ENCODE assay signal across 27 mouse cellular contexts in the genomic region with DNA sequence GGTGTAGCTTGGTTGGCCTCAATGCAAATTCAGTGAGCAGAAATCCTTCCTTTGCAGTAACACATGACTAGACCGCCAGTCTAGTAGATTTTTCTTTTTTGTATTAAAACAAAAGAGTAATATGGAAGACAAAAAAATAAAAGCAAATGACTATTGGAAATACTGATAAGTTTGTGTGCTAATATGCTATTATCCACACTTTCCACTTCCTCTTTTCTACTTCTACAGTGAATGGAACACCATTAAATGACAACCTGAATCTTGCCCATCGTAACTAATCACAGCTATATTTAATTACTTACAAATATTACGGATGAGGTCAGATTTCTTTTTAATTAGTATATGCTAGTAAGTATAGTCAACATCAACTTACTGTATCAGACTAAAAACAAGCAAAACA. TPM values are rescaled to one million over a fixed set of nuclear protein-coding genes. Genes with fewer than 3 reads are reported as not detected.
DNase-seq lines count a peak whose midpoint lies in the region; ATAC-seq and TF ChIP-seq lines count a peak whose summit lies in the region.
"Had no signal": no experiment of that assay in that cellular context is flagged by ENCODE, and none has a peak within 500 bp of the region (broad histone marks: within the 10 kb centered on the region; RNA-seq: fewer than 3 reads in every experiment).

No protein-coding gene starts in this region.

- DNase-seq in 416B (ENCODE audit: low read depth) (peak; percentile 37), CH12.LX (ENCODE audit: extremely low read depth) (no peak), liver (no peak)
- no peak for DNase-seq in thymus, postnatal 14 days
- DNase-seq in heart, adult 9 months (ENCODE audit: low spot score in 2 of 2) = no peak
- DNase-seq: adrenal gland, adult 8-10 months; adrenal gland, postnatal 25 days; cerebellum, adult 11-12 months; cerebellum, adult 8-10 months; cerebellum, postnatal 10 days; cerebellum, postnatal 36 days; forebrain, postnatal 0 days; gastrocnemius, postnatal 10 days; heart, adult 18-20 months; heart, postnatal 14 days; heart, postnatal 4 days had no signal

- ATAC-seq in megakaryocyte, adult 5-6 weeks (ENCODE audit: poor library complexity, severe bottlenecking) = peak; percentile 49; the same call in 1 of the 2 replicates
- ATAC-seq: forebrain, embryonic 14.5 days; forebrain, postnatal 0 days; hindbrain, postnatal 0 days; inflammation-experienced regulatory T-cells, adult 6 months; intestine, embryonic 16.5 days had no signal

- H3K79me2 ChIP-seq in CH12.LX (replicated peaks; ENCODE audit: control insufficient read depth, extremely low read depth, insufficient read depth, poor library complexity, severe bottlenecking) = no peaks in the 10 kb centered on the region

- peaks cover 0 to 26% of the 10 kb centered on the region in 2 experiments; a peak in 2 of 4 replicates for H3K4me1 ChIP-seq in CH12.LX (ENCODE audit: control insufficient read depth in 1 of 2, insufficient read depth in 2 of 2)
- H3K4me1 ChIP-seq: embryonic facial prominence, embryonic 12.5 days; embryonic facial prominence, embryonic 15.5 days; heart, embryonic 10.5 days had no signal

- H3K27me3 ChIP-seq in CH12.LX (replicated peaks) = no peaks in the 10 kb centered on the region
- H3K27me3 ChIP-seq: embryonic facial prominence, embryonic 12.5 days; embryonic facial prominence, embryonic 15.5 days; heart, embryonic 13.5 days had no signal

- no peak overlapping the region for H3K4me2 ChIP-seq in CH12.LX (ENCODE audit: insufficient read depth, low read depth, poor library complexity, severe bottlenecking)
- H3K4me2 ChIP-seq: embryonic facial prominence, embryonic 12.5 days; embryonic facial prominence, embryonic 15.5 days; heart, embryonic 13.5 days; hindbrain, embryonic 14.5 days had no signal

- peak; percentile 53; the same call in 1 of the 2 replicates for TF ChIP-seq EP300 in CH12.LX (IDR thresholded peaks at IDR 0.05; ENCODE audit: low read length)

- TF ChIP-seq RAD21 in CH12.LX (IDR thresholded peaks at IDR 0.05; ENCODE audit: low read depth, low read length) = no peak

- in situ Hi-C loops in CH12.LX (cut with MboI; ENCODE audit: low pct_ligation_motif_present, low pct_unique_long_range_greater_than_20kb, low sequenced_read_pairs) = no loop called here

- H3K27ac ChIP-seq in CH12.LX (ENCODE audit: insufficient read depth, low read depth) = no peak overlapping the region
- H3K27ac ChIP-seq: embryonic facial prominence, embryonic 12.5 days; embryonic facial prominence, embryonic 15.5 days; heart, embryonic 10.5 days; heart, embryonic 13.5 days; hindbrain, embryonic 14.5 days; hindbrain, postnatal 0 days had no signal

- H3K4me3 ChIP-seq in CH12.LX (replicated peaks in 1 of 3; ENCODE audit: low read depth in 2 of 3, low read length in 2 of 3, poor library complexity in 1 of 3) = no peak overlapping the region
- H3K4me3 ChIP-seq: embryonic facial prominence, embryonic 12.5 days; embryonic facial prominence, embryonic 15.5 days; heart, embryonic 10.5 days; heart, embryonic 13.5 days had no signal

- dilution Hi-C loops in CH12.LX (cut with MboI; ENCODE audit: extremely low pct_ligation_motif_present, extremely low pct_unique_long_range_greater_than_20kb, low sequenced_read_pairs) = no loop called here

- peaks cover 0 to 8% of the 10 kb centered on the region in 2 experiments for H3K36me3 ChIP-seq in CH12.LX (replicated peaks in 1 of 2; ENCODE audit: control insufficient read depth in 1 of 2, insufficient read depth in 1 of 2, low read length in 1 of 2)
- H3K36me3 ChIP-seq: embryonic facial prominence, embryonic 12.5 days; embryonic facial prominence, embryonic 15.5 days; heart, embryonic 10.5 days; heart, embryonic 13.5 days had no signal

- TF ChIP-seq POLR2A in CH12.LX (IDR thresholded peaks at IDR 0.05; ENCODE audit: low read depth, low read length) = no peak

- peaks cover 2% of the 10 kb centered on the region for H3K9me3 ChIP-seq in CH12.LX (replicated peaks; ENCODE audit: low read length)
- H3K9me3 ChIP-seq: embryonic facial prominence, embryonic 12.5 days; embryonic facial prominence, embryonic 15.5 days; G1E; heart, embryonic 10.5 days; heart, embryonic 13.5 days had no signal

- no peak for TF ChIP-seq CTCF in CH12.LX (conservative IDR thresholded peaks at IDR 0.05 in 1 of 2, IDR thresholded peaks at IDR 0.05 in 1 of 2; ENCODE audit: low read depth in 2 of 2, low read length in 2 of 2)

- no peak overlapping the region for H3K9ac ChIP-seq in CH12.LX (ENCODE audit: insufficient read depth, low read depth)
- H3K9ac ChIP-seq: embryonic facial prominence, embryonic 12.5 days; embryonic facial prominence, embryonic 15.5 days; forebrain, postnatal 0 days; heart, embryonic 13.5 days; hindbrain, embryonic 14.5 days had no signal

TF ChIP-seq in CH12.LX, 34 proteins besides CTCF, POLR2A, EP300 and RAD21:
- no peak for TF ChIP-seq TCF12 (IDR thresholded peaks at IDR 0.05; ENCODE audit: low read depth, low read length)
- TF ChIP-seq BHLHE40 (IDR thresholded peaks at IDR 0.05; ENCODE audit: low read depth, low read length) = no peak
- TF ChIP-seq CHD2 (IDR thresholded peaks at IDR 0.05; ENCODE audit: low read length) = no peak
- no peak for TF ChIP-seq MYC (IDR thresholded peaks at IDR 0.05; ENCODE audit: low read depth, low read length)
- no peak for TF ChIP-seq IRF4 (IDR thresholded peaks at IDR 0.05; ENCODE audit: low read depth, low read length)
- no peak for TF ChIP-seq MEF2A (IDR thresholded peaks at IDR 0.05; ENCODE audit: borderline replicate concordance, low read depth, low read length)
- TF ChIP-seq JUND (conservative IDR thresholded peaks at IDR 0.05; ENCODE audit: low read depth, low read length) = 0 out of 2 replicates have a peak, but pooled peaks have one; percentile 10
- TF ChIP-seq JUN (IDR thresholded peaks at IDR 0.05; ENCODE audit: insufficient read depth, low read depth, low read length) = peak; percentile 15; the same call in 1 of the 2 replicates

RNA-seq across cellular contexts. Expression of a gene that starts 22.7 kb away (rescaled TPM):
- total RNA-seq in CH12.LX (2012; rRNA removed) (6.6 and 12.4 TPM in 2 replicates), CH12.LX (2014; rRNA removed) (11.1 and 15.6 TPM in 2 replicates)
- polyA plus RNA-seq in CH12.LX (2012; ENCODE audit: insufficient read length, low read depth) = 9.1 and 10.0 TPM in 2 replicates
- 25.5 and 30.7 TPM in 2 replicates for total RNA-seq in megakaryocyte, adult 5-6 weeks (2015)
- 46.4 and 63.9 TPM in 2 replicates for total RNA-seq in megakaryocyte, adult 5-6 weeks (2017)
